Mouse (Mus musculus) stomach, postnatal 0 days (tissue): Measurements from ENCODE around the gene Trp53bp2. TPM values are rescaled to one million over a fixed set of nuclear protein-coding genes. Genes with fewer than 3 reads are reported as not detected.

ENCODE experiments used
- ATAC-seq: fragments of 200-750 bp; cut with Nextera tagmentation; 2 replicates; pipeline ENCODE4 v1.8.0; 2017; ENCODE audit not compliant: low FRiP score, low TSS enrichment
- DNase-seq: peaks from one replicate; pipeline ENCODE4 v3.0.0-alpha.2; 2016; ENCODE audit warnings: low spot score
- H3K27ac ChIP-seq: fragments of 300-500 bp; sonication (generic); replicated peaks from 2 replicates; pipeline ENCODE4 v1.5.1; 2014; ENCODE audit warnings: mild to moderate bottlenecking, control low read depth
- H3K27me3 ChIP-seq: fragments of 300-500 bp; sonication (generic); 2 replicates; pipeline ENCODE4 v1.6.1; 2014; ENCODE audit warnings: low read length; ENCODE audit not compliant: control insufficient read depth, insufficient read depth
- H3K36me3 ChIP-seq: fragments of 300-500 bp; sonication (generic); 2 replicates; pipeline ENCODE4 v1.6.1; 2014; ENCODE audit warnings: low read length, mixed read lengths; ENCODE audit not compliant: control insufficient read depth, insufficient read depth
- H3K4me1 ChIP-seq: fragments of 300-500 bp; sonication (generic); replicated peaks from 2 replicates; pipeline ENCODE4 v1.6.1; 2014; ENCODE audit warnings: antibody characterized with exemption; ENCODE audit not compliant: control insufficient read depth, insufficient read depth
- H3K4me2 ChIP-seq: fragments of 300-500 bp; sonication (generic); replicated peaks from 2 replicates; pipeline ENCODE4 v1.6.1; 2014; ENCODE audit warnings: low read depth, mild to moderate bottlenecking, control low read depth, moderate library complexity
- H3K4me3 ChIP-seq: fragments of 300-500 bp; sonication (generic); 2 replicates; pipeline ENCODE4 v1.5.1; 2014; ENCODE audit warnings: low read depth, low read length, control low read depth
- H3K9ac ChIP-seq: fragments of 300-500 bp; sonication (generic); 2 replicates; pipeline ENCODE4 v1.6.1; 2014; ENCODE audit warnings: mild to moderate bottlenecking, low read length, control low read depth, mixed read lengths
- H3K9me3 ChIP-seq: fragments of 300-500 bp; sonication (generic); 2 replicates; pipeline ENCODE4 v1.6.1; 2016; ENCODE audit warnings: low read length; ENCODE audit not compliant: control insufficient read depth
- CTCF ChIP-seq: IDR thresholded peaks from 2 replicates; pipeline ENCODE4 v1.5.1; 2016; ENCODE audit warnings: antibody characterized with exemption, low read depth, mild to moderate bottlenecking, moderate library complexity
- EP300 ChIP-seq: optimal IDR thresholded peaks from 2 replicates; pipeline ENCODE3; 2016; ENCODE audit warnings: antibody characterized with exemption
- WGBS: fragments of 180-500 bp; shearing (Covaris S2); extraction: QIAGEN DNeasy Blood & Tissue Kit; methylation state at CpG from one replicate; pipeline ENCODE4 v1.1.7; 2014; 5-methylcytosine and 5-hydroxymethylcytosine counted together
- polyA plus RNA-seq: library from polyadenylated mRNA; unstranded; fragments of >200 nt; fragmentation: Nextera tagmentation; extraction: Ambion mirVana; gene quantifications from 2 replicates; pipeline ENCODE4 v1.2.1, GENCODE M21; 2015

Trp53bp2 gene
- 9.5 and 10.3 TPM in 2 replicates for polyA plus RNA-seq

- H3K27me3 ChIP-seq = no peaks in the 10 kb centered on the region
- ATAC-seq (peak; percentile 97), DNase-seq (peak; percentile 100)
- under 1% methylated on average over 47 of the region's 71 CpGs for WGBS
- H3K4me1 ChIP-seq = 0 out of 2 replicates have a peak, but pooled peaks cover 6% of the 10 kb centered on the region
- no peaks in the 10 kb centered on the region for H3K36me3 ChIP-seq
- H3K4me3 ChIP-seq = peak within 1 kb of the TSS; percentile 70
- H3K9me3 ChIP-seq = no peaks in the 10 kb centered on the region
- H3K4me2 ChIP-seq = peak within 1 kb of the TSS; percentile 75
- peak within 1 kb of the TSS; percentile 92 for H3K27ac ChIP-seq
- peak within 1 kb of the TSS; percentile 89 for H3K9ac ChIP-seq
- TF ChIP-seq CTCF (peak; percentile 70), EP300 (no peak)
Observed at GRCm38 (mm10) chr1:182408684-182409327, at the start of gene Trp53bp2. Trp53bp2 (plus strand) TSS chr1:182409172.

- TF ChIP-seq EP300 = no peak
- no peak for TF ChIP-seq CTCF
- Histone ChIP-seq H3K4me2 (no peak overlapping the region), H3K4me1 (no peaks in the 10 kb centered on the region), H3K9ac (no peak overlapping the region), H3K9me3 (no peaks in the 10 kb centered on the region), H3K27me3 (no peaks in the 10 kb centered on the region), H3K36me3 (no peaks in the 10 kb centered on the region), H3K4me3 (no peak overlapping the region), H3K27ac (no peak overlapping the region)
- WGBS = 91% methylated on average over 5 of the region's 5 CpGs
- ATAC-seq = no peak
- no peak for DNase-seq
Observed at GRCm38 (mm10) chr1:182362703-182363102, 46.3 kb upstream of the Trp53bp2 start.

GRCm38 (mm10) chr1:182363683-182364404, 45.1 kb upstream of the Trp53bp2 start:
- H3K4me1 ChIP-seq = no peaks in the 10 kb centered on the region
- no peaks in the 10 kb centered on the region for H3K9me3 ChIP-seq
- H3K9ac ChIP-seq = no peak overlapping the region
- no peak for ATAC-seq
- no peaks in the 10 kb centered on the region for H3K27me3 ChIP-seq
- DNase-seq = no peak
- 53% methylated on average over 12 of the region's 12 CpGs for WGBS
- H3K4me3 ChIP-seq = no peak overlapping the region
- TF ChIP-seq EP300 = no peak
- no peak for TF ChIP-seq CTCF
- H3K27ac ChIP-seq = no peak overlapping the region
- H3K36me3 ChIP-seq = no peaks in the 10 kb centered on the region
- no peak overlapping the region for H3K4me2 ChIP-seq

- DNase-seq = no peak
- no peak overlapping the region for H3K4me2 ChIP-seq
- 59% methylated on average over 7 of the region's 7 CpGs for WGBS
Observed at GRCm38 (mm10) chr1:182368309-182368708, 40.7 kb upstream of the Trp53bp2 start.

GRCm38 (mm10) chr1:182368782-182369181, 40.2 kb upstream of the Trp53bp2 start:
- Histone ChIP-seq H3K9ac (no peak overlapping the region), H3K4me1 (no peaks in the 10 kb centered on the region), H3K4me2 (no peak overlapping the region), H3K9me3 (no peaks in the 10 kb centered on the region), H3K36me3 (no peaks in the 10 kb centered on the region), H3K27ac (no peak overlapping the region), H3K4me3 (no peak overlapping the region), H3K27me3 (no peaks in the 10 kb centered on the region)
- no peak for TF ChIP-seq CTCF
- TF ChIP-seq EP300 = no peak
- WGBS = 55% methylated on average over 8 of the region's 8 CpGs
- ATAC-seq (no peak), DNase-seq (no peak)

More at GRCm38 (mm10) chr1:182368309-182368708, 40.7 kb upstream of the Trp53bp2 start:
- H3K4me1 ChIP-seq = no peaks in the 10 kb centered on the region
- H3K9ac ChIP-seq = no peak overlapping the region
- TF ChIP-seq EP300 = no peak
- TF ChIP-seq CTCF = no peak
- no peaks in the 10 kb centered on the region for H3K27me3 ChIP-seq
- no peak for ATAC-seq
- H3K4me3 ChIP-seq = no peak overlapping the region
- no peak overlapping the region for H3K27ac ChIP-seq
- no peaks in the 10 kb centered on the region for H3K36me3 ChIP-seq
- H3K9me3 ChIP-seq = no peaks in the 10 kb centered on the region

GRCm38 (mm10) chr1:182369435-182369834, 39.5 kb upstream of the Trp53bp2 start:
- Histone ChIP-seq H3K4me2 (no peak overlapping the region), H3K4me3 (no peak overlapping the region), H3K27ac (no peak overlapping the region), H3K9me3 (no peaks in the 10 kb centered on the region), H3K9ac (no peak overlapping the region), H3K27me3 (no peaks in the 10 kb centered on the region), H3K4me1 (no peaks in the 10 kb centered on the region), H3K36me3 (no peaks in the 10 kb centered on the region)
- no peak for DNase-seq
- ATAC-seq = no peak
- TF ChIP-seq CTCF (no peak), EP300 (no peak)
- 68% methylated on average over 4 of the region's 4 CpGs for WGBS
